Mouse (Mus musculus): ENCODE results near the gene Gm10228.
"Not testable (repeated sequence)": the region's sequence is repeated elsewhere in the genome, so short reads cannot be mapped to it uniquely, and the experiment has no call there.

Gene Gm10228

GRCm38 (mm10) chr16:89041372-89041771, at the start of gene Gm10228:
Gm10228 (minus strand) TSS chr16:89041472.
- DNase-seq (ENCODE audit: low spot score in 2 of 2): not testable (repeated sequence)

- DNase-seq (ENCODE audit: low spot score in 2 of 2): not testable (repeated sequence)
Measured at GRCm38 (mm10) chr16:89071041-89071440, 29.8 kb upstream of the Gm10228 start.

GRCm38 (mm10) chr16:89063902-89064301, 22.6 kb upstream of the Gm10228 start, which contains the start of gene 1110025L11Rik:
1110025L11Rik (minus strand) TSS chr16:89064002.
- not testable (repeated sequence) for DNase-seq (ENCODE audit: low spot score in 2 of 2)

GRCm38 (mm10) chr16:89047783-89048182, 6.5 kb upstream of the Gm10228 start, which contains the start of gene Krtap6-5:
Krtap6-5 (minus strand) TSS chr16:89047883.
- DNase-seq (ENCODE audit: low spot score in 2 of 2): no peak

GRCm38 (mm10) chr16:89031399-89031798, 9.9 kb downstream of the Gm10228 start, which contains the start of gene Krtap6-1:
Krtap6-1 (plus strand) TSS chr16:89031699.
- DNase-seq (ENCODE audit: low spot score in 2 of 2): not testable (repeated sequence)

- DNase-seq (ENCODE audit: low spot score in 2 of 2): not testable (repeated sequence)
Measured at GRCm38 (mm10) chr16:89014984-89015383, 26.3 kb downstream of the Gm10228 start, which contains the start of gene Gm10229. Gm10229 (plus strand) TSS chr16:89015284.

GRCm38 (mm10) chr16:89013973-89014372, 27.3 kb downstream of the Gm10228 start:
- DNase-seq (ENCODE audit: low spot score in 2 of 2): no peak

- no peak for DNase-seq (ENCODE audit: low spot score in 2 of 2)
Measured at GRCm38 (mm10) chr16:89010659-89011058, 30.6 kb downstream of the Gm10228 start, which contains the start of gene Krtap22-2. Krtap22-2 (minus strand) TSS chr16:89010759.
